Mouse (Mus musculus) forelimb bud, embryonic 11.5 days (tissue): ENCODE measurements around the gene Arhgef5.

ENCODE experiments used
- DNase-seq: peaks from one replicate; pipeline ENCODE4 v3.0.0-alpha.2; 2012; ENCODE audit warnings: low read depth, low spot score

The Arhgef5 gene

GRCm38 (mm10) chr6:43333479-43333878 is 68.1 kb downstream of the Arhgef5 start:
- no peak for DNase-seq

DNA sequence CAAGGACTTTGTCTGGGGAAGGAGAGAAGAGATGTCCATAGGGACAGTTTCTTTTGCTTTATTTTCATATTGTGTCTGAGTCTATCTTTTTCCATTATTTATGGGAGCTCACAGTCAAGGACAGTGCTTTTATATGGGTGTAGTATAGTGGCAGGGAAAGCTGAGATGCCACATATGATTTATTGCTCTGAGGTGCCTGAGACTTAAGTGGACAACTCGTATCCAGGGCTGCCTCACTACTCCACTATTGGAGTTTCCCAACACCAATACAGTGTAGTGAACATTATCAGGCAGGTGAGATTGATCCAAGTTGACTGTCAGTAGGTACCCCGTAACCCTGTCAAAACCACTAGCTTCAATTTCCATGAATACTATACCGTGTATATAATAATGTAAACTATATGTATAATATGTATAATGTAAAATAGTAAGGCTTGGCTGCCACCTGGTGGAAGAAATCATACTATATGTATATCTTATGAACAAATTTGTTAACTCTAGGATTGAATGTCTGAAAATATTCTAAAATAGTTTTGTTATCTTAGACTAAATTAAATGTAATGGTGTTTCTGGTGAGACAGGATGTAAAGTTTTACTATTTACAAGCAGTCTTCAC is 70.3 kb downstream of the Arhgef5 start:
- DNase-seq = no peak

DNA sequence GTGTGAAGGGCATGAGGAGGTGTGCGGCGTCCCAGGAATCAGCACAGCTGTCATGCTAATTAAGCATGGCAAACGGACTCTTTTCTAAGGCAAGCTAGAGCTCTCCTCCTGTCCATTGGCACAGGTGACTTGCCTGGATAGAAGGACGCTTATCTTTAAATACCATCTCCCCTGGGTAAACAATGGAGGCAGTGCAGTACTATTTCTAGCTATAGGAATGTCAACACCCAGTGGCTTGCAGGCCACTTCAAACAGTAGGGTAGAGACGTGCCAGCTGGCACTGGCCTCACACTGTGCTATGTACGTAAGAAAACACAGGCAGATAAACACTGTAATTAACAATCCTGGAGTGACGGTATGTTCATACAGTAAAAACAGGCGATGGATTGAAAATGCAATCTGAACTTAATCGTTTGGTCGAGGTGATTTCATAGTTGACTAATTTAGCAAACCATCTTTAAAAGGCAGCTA is 72.1 kb downstream of the Arhgef5 start:
- no peak for DNase-seq

DNA sequence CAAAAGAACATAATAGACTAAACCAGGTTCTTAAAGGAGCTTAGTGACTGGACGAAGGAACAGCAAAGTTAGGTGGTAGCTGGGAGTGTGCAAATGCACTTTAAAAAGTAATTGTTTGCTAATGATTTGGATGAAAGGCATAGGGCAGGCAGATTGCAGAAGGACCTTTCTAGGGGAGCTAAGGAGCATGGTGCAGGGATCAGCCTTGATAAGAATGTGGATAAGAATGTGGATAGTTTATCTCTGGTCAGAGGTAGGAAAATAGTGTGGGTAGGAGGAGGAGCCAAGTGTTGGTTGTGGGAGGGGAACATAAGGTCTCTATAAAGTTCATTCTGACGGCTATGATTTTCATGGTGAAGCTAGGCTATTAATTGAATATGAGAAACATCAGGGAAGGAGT is 73.4 kb downstream of the Arhgef5 start:
- no peak for DNase-seq
